Mouse (Mus musculus) MEL-GATA-1-ER (cell line): Measurements from ENCODE around the gene Ankrd66.

Experiments used
- DNase-seq: peaks from one replicate; pipeline ENCODE4 v3.0.0-alpha.2; 2012; ENCODE audit warnings: low read depth; ENCODE audit errors: extremely low read depth

Gene Ankrd66

DNA sequence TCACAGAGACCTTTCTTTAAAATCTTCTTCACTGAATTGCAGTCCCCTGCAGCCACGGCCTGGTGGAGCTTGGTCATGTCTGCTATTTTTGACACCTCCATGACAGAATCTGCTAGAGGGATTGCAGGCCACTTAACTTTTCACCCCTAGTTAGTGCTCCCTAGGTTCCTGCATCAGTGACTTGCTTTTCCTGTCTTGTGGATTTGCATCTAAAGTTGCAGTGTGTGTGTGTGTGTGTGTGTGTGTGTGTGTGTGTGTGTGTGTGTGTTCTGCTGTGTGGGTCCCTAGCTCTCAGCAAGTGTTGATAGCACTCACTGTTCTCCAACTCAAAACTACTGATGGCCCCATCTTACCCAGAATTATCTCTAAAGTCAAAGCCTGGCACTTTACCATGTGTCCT lies at the start of gene Ankrd66:
Gene Ankrd66, minus strand, starts transcription at position 101 of the 400 bp plus-strand sequence.
- no peak for DNase-seq

DNA sequence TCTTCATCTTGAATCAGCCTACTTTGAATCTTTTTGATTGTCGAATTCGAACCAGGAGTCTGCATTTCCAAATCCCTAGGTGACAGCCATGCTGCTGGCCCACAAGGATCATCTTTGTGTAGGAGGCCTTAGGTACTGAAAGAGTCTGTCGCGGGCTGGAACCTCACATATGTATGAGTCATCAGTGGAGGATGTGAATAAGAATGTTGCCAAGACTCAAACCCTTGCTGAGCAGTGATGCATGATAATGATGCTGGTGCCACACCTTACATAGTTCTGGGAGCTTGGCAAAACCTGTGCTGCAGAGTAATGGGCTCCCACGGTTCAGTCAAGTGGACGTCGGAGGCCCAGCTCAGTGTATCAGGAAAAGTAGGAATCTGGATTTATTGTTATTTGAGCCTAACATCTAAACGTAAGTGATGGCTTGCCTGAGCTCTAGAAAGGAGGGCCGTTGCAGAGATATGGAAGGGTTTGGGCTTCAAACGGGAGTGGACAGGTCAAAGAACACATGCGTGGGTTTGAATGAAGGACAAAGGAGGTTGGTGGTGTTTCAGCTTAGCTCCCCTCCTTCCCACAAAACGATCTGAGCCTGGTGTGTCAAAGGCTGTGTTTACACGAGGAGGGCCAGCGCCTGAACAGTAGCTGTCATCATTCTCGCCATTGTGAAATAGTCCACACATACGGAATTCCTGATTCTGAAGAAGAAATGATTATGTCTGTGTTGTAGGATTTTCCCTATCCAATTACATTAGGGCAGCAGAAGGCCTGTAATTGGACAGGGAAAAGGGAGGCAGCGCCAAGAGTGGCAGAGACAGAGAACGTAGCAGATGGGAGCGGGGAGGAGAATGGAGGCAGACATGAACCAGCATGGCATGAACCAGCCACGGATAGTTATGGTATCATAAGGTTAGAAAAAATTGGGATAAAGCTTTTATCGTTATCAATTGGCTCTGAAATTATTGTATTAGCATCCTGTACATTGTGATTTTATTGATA lies 49.2 kb upstream of the Ankrd66 start:
- DNase-seq: no peak

GRCm38 (mm10) chr17:43590531-43590930 lies 47.1 kb upstream of the Ankrd66 start:
- DNase-seq: no peak

- DNase-seq: no peak
Measured at GRCm38 (mm10) chr17:43589750-43590149, 46.3 kb upstream of the Ankrd66 start.

DNA sequence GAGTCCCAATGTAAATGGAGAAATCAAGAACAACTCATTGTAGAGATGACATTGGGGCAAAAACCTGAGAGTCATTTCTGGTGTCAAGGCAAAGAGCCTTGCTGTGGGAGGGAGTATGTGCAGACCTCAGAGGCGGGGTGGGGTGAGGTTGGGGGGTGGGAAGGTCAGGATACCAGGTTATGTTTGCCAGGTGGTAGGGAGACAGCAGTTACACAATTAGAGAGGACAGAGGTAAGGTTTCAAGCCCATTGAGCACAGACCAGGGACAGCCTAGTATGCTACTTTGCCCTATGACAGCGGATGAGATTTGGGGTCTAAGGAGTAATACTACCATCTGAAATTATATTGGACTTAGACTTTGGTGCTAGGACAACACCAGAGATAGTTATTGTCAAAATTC lies 43.8 kb upstream of the Ankrd66 start:
- DNase-seq: no peak

DNA sequence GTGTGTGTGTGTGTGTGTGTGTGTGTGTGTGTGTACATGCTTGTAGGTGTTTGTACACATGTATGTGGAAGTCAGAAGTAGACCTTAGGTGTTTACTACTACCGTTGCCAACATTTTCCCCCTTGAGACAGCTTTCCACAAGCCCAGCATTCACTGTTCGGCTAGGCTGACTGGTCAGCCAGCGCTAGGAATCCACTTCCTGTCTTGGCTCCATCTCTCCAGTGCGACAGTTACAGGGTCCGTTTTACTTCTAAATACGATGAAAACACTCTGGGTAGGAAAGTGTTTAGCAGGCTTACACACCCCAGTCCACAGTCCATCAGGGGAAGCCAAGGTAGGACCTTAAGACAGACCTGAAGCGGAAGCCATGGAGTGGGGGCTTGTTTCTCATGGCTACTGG lies 41.3 kb upstream of the Ankrd66 start:
- no peak for DNase-seq

DNA sequence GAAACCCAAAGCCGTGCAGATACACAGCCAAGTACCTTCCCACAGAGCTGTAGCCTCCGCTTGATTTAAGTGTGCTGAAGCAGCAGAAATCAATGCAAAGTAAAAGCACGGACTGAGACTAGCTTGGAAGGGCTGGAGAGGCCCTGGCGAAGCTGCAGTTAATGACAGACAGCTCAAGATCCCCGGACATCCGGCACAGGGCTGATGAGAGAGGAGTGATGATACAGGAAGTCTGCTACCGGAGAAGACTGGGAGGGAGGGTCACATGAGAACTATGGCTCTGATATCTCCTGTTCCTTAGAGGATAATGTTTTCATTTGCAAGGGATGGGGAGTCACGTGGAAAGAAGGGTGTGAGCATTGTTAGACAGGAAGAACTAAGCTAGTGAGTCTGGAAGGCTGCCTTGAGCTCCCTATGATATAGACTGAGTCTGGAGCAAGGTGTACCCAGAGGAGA lies 37.6 kb upstream of the Ankrd66 start:
- no peak for DNase-seq

DNA sequence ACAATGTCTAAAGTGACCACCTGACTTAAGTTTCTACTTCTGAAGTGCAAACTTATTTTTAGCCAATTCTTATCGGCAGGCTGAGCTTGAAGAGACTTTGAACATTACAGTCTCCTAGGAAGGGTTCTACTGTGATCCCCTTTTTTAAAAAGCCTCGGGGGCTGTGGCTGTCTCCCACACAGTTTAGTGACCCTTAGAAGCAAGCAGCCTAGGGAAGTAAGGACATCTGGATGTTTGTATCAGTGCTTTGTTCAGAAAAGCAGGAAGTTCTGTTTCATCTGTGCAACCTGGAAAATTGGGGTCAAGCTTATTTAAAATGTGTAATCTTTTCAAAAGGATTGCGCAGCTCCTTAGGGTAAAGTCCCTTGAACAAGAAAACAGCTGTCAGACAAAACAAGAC lies 37.0 kb upstream of the Ankrd66 start:
- no peak for DNase-seq

- no peak for DNase-seq
Measured at GRCm38 (mm10) chr17:43573624-43574073, 30.2 kb upstream of the Ankrd66 start.

DNA sequence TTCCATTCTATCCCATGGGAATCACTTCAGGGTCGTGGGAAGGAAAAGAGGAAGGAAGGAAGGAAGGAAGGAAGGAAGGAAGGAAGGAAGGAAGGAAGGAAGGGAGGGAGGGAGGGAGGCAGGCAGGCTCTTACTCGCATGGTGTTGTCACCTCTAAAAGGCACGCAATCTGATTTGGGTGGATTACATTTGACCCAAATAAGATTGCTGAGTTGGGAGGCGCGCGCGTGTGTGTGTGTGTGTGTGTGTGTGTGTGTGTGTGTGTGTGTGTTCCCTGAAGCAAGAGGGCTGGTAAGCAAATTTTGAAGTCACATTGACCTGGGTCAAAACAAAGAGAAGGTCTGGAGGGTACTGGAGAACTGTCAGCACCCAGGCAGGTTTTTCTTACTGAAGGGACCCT lies 25.8 kb upstream of the Ankrd66 start:
- DNase-seq: no peak

- no peak for DNase-seq
Measured at GRCm38 (mm10) chr17:43567992-43568888, 24.8 kb upstream of the Ankrd66 start, which contains the start of gene Pla2g7. Gene Pla2g7 (plus strand): TSS chr17:43568098.

DNA sequence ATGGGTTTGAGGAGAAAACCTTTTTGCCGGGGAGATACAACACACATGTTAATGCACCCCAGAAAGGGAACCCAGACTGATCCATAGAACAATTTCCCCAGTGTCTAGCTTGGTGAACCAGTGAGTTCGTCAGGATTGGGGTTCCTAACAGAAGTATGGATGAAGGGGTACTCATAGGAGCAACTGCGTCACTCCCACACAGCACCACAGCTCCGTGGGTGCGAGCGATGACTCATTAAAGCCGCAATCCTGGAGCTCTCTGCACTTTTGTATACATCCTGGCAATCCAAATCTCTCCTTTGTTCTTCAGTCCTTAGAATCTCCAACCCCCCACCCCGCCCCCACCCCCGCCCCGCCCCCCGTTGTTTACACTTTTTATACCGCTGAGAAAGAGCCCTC lies 24.2 kb upstream of the Ankrd66 start:
- DNase-seq: no peak

GRCm38 (mm10) chr17:43563192-43563987 lies 20.0 kb upstream of the Ankrd66 start:
- no peak for DNase-seq

GRCm38 (mm10) chr17:43558678-43559077 lies 15.2 kb upstream of the Ankrd66 start:
- DNase-seq: no peak

GRCm38 (mm10) chr17:43557541-43558090 lies 14.2 kb upstream of the Ankrd66 start:
- DNase-seq: no peak

GRCm38 (mm10) chr17:43557104-43557503 lies 13.7 kb upstream of the Ankrd66 start:
- DNase-seq: no peak

DNA sequence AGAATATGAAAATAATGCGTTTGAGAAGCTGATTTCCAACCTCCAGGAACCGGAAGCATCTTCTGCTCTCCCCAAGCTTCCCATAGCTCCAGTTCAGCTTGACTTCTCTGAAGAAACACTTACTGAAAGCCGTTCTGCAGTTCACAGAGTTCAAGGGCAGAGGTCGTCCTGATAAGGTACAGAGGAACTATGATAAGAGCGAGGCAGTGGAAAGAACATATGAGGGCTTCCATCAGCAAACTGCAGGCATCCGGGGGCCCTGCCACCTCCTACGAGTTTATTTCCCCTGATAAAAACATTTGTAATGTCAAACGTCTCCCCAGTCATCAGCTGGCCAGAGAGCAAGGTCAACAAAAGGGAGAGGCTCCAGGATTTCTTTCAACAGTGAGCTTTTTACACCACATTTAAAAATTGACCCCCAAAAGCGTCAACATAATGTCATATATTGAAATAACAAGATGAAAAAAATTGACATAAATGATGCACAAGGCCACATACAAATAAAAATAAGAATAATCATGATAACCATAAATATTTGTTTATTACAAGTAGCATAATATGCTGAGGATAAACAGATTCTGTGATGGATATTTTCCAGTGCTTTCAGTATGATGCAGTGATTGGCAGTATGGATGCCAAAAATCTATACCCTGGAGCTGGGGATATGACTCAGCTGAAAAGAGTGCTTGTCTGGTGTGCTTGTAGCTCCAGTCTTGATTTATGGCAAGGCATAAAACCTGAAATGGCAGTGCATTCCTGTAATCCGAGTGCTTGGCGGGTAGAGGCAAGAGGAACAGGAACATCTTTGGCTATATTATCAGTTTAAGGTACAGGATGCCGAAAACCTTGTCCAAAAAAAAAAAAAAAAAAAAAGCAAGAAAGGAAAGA lies 11.3 kb upstream of the Ankrd66 start:
- DNase-seq: no peak

- no peak for DNase-seq
Measured at GRCm38 (mm10) chr17:43551122-43551630, 7.7 kb upstream of the Ankrd66 start.

DNA sequence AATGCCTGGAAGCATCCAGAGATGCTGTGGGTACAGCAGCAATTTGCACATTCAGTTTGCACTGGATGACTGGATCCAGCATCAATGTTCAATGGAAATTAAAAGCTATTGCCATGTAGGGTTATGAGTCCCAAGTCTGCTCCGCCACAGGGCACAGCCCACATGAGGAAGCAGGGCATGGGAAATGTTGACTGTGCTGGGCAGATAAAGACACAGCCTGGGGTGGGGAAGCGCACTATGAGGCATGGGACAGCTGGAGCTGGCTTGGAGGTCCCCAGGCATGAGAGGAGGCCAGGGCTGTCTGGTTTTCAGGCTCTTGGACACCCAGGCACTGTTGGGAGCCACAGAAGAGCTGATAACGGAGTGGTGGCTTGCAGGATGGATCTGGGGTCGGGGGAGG lies 601 bp upstream of the Ankrd66 start:
- no peak for DNase-seq
